Mouse (Mus musculus) embryonic fibroblast, embryonic 13.5 days (primary cell): ENCODE results near the gene Gm12569.

Experiments
- CTCF ChIP-seq: IDR thresholded peaks from 2 replicates; pipeline ENCODE4 v1.5.1; 2011; ENCODE audit warnings: mild to moderate bottlenecking, control low read depth, low read length, moderate library complexity, borderline replicate concordance; ENCODE audit not compliant: insufficient read depth
- POLR2A ChIP-seq: IDR thresholded peaks from 2 replicates; pipeline ENCODE4 v1.6.1; 2011; ENCODE audit warnings: low read depth, mild to moderate bottlenecking, control low read depth, low read length, moderate library complexity

- TF ChIP-seq POLR2A (no peak), CTCF (no peak)
Observed at GRCm38 (mm10) chr11:51242897-51243296, 22.6 kb downstream of the Gm12569 start.
